Mouse (Mus musculus): Measurements from ENCODE around the gene Stx8. TPM values are rescaled to one million over a fixed set of nuclear protein-coding genes. Genes with fewer than 3 reads are reported as not detected.

The Stx8 gene
- polyA plus RNA-seq, 2 experiments: 23.3 to 65.3 TPM

DNA sequence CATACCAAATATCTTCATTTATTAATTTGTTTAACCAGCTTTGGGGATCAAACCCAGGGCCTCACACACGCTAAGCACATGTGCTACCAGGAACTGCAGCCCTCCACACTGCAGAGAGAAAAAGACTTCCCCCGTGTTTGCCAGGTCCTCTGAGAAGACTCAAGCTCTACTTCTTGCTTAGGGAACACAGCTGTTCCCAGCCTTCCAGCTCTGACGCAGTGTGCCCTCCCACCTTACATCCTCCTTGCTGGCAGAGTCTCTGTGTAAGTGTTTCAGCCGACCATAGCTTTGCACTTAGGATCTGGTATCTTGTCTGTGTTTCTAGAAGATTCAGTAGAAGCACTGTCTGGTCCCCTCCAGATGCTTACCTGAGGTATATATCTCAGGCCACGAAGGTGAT, 224.9 kb downstream of the Stx8 start:
- Histone ChIP-seq H3K27ac (replicated peaks; ENCODE audit: low read depth, low read length) (no peak overlapping the region), H3K36me3 (ENCODE audit: control insufficient read depth, insufficient read depth, low read length) (no peaks in the 10 kb centered on the region), H3K9me3 (ENCODE audit: control insufficient read depth, low read length) (no peaks in the 10 kb centered on the region), H3K27me3 (ENCODE audit: control insufficient read depth, insufficient read depth, low read length) (no peaks in the 10 kb centered on the region), H3K9ac (ENCODE audit: low read depth, low read length, severe bottlenecking) (no peak overlapping the region), H3K4me2 (replicated peaks; ENCODE audit: low read depth, low read length, severe bottlenecking) (no peak overlapping the region), H3K4me1 (ENCODE audit: control insufficient read depth, insufficient read depth, low read length) (peaks cover 32% of the 10 kb centered on the region), H3K4me3 (replicated peaks; ENCODE audit: low read length) (no peak overlapping the region)
- DNase-seq (ENCODE audit: low spot score): no peak
- 69% methylated on average over 5 of the region's 5 CpGs for WGBS
- TF ChIP-seq POLR2A (IDR thresholded peaks at IDR 0.05; ENCODE audit: borderline replicate concordance, extremely low read depth, insufficient read depth, insufficient read length): no peak
- ATAC-seq (ENCODE audit: low FRiP score, low read depth): no peak

DNA sequence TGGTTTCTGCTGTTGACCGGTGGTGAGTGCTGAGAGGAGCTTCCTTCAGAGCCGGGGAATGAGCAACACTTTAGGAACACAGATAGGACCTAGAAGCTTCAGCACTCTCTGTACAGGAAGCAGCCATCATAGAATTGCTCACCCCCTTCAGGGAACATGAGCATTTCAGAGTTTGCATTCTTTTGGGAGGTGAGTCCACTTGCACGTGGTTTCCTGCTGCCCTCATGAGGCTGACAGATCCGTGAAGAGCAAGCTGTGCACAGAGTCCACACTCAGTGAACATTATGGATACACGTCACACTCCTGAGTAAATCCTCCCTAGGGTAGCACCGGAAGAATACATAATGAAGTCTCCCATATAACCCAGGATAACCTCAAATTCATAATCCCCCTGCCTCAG, 229.2 kb downstream of the Stx8 start:
- 45% methylated on average over 6 of the region's 6 CpGs for WGBS
- Histone ChIP-seq H3K9ac (ENCODE audit: low read depth, low read length, severe bottlenecking) (no peak overlapping the region), H3K4me3 (replicated peaks; ENCODE audit: low read length) (no peak overlapping the region), H3K36me3 (ENCODE audit: control insufficient read depth, insufficient read depth, low read length) (no peaks in the 10 kb centered on the region), H3K9me3 (ENCODE audit: control insufficient read depth, low read length) (no peaks in the 10 kb centered on the region), H3K27me3 (ENCODE audit: control insufficient read depth, insufficient read depth, low read length) (no peaks in the 10 kb centered on the region), H3K27ac (replicated peaks; ENCODE audit: low read depth, low read length) (no peak overlapping the region), H3K4me1 (ENCODE audit: control insufficient read depth, insufficient read depth, low read length) (peaks cover 26% of the 10 kb centered on the region), H3K4me2 (replicated peaks; ENCODE audit: low read depth, low read length, severe bottlenecking) (no peak overlapping the region)
- ATAC-seq (ENCODE audit: low FRiP score, low read depth) (no peak), DNase-seq (ENCODE audit: low spot score) (no peak)
- no peak for TF ChIP-seq POLR2A (IDR thresholded peaks at IDR 0.05; ENCODE audit: borderline replicate concordance, extremely low read depth, insufficient read depth, insufficient read length)

DNA sequence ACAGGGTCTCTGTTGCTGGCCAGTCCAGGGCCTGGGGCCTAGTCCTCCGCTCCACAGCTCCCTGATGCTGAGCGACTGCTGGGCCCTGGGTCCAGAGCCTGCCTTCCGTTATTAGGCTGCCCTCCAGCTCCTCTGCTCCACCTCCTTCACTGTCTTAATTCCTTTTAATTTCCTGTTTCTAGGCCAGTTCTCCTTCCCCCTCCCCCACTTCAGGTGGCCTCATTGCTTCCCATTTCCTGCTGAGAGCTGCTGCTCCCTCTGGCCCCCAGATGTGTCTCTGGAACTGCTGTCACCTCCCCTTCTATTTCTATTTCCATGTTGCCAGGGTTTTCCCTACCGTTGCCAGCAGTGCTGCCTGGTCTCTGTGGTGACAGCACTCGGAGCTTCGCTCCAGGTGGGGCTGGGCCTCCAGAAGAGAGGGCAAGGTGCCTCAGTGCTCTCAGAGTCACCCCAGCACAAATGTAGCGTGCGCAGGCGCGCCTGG, 229.7 kb downstream of the Stx8 start:
- DNase-seq (ENCODE audit: low spot score): no peak
- no peak overlapping the region for H3K4me3 ChIP-seq (replicated peaks; ENCODE audit: low read length)
- no peaks in the 10 kb centered on the region for H3K27me3 ChIP-seq (ENCODE audit: control insufficient read depth, insufficient read depth, low read length)
- H3K9ac ChIP-seq (ENCODE audit: low read depth, low read length, severe bottlenecking): no peak overlapping the region
- 0 out of 2 replicates have a peak, but pooled peaks have one; percentile 31 for ATAC-seq (ENCODE audit: low FRiP score, low read depth)
- TF ChIP-seq POLR2A (IDR thresholded peaks at IDR 0.05; ENCODE audit: borderline replicate concordance, extremely low read depth, insufficient read depth, insufficient read length): no peak
- H3K4me2 ChIP-seq (replicated peaks; ENCODE audit: low read depth, low read length, severe bottlenecking): no peak overlapping the region
- no peaks in the 10 kb centered on the region for H3K9me3 ChIP-seq (ENCODE audit: control insufficient read depth, low read length)
- peak overlapping the region; percentile 48 for H3K27ac ChIP-seq (replicated peaks; ENCODE audit: low read depth, low read length)
- H3K4me1 ChIP-seq (ENCODE audit: control insufficient read depth, insufficient read depth, low read length): peaks cover 27% of the 10 kb centered on the region
- 34% methylated on average over 10 of the region's 10 CpGs for WGBS
- no peaks in the 10 kb centered on the region for H3K36me3 ChIP-seq (ENCODE audit: control insufficient read depth, insufficient read depth, low read length)

DNA sequence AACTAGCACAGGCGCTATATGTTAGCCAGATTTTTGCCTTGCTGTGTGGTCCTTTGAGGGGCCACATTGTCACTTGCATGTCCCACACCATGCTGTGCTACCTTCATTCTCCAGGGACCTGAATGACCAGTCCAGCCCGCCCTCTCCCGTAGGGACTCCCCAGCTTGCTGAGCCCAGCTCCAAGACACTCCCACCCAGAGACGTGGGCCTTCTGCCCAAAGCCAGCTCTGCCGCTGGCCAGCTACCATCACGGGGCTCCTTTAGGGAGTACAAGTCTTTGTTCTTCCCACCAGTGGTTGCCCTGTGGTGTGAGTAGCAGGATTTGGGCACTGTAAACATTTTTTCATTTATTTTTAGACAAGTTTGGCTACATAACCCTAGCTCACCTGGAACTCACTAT, 230.6 kb downstream of the Stx8 start:
- Histone ChIP-seq H3K4me1 (ENCODE audit: control insufficient read depth, insufficient read depth, low read length) (peaks cover 27% of the 10 kb centered on the region), H3K36me3 (ENCODE audit: control insufficient read depth, insufficient read depth, low read length) (no peaks in the 10 kb centered on the region), H3K4me2 (replicated peaks; ENCODE audit: low read depth, low read length, severe bottlenecking) (no peak overlapping the region), H3K9me3 (ENCODE audit: control insufficient read depth, low read length) (no peaks in the 10 kb centered on the region), H3K4me3 (replicated peaks; ENCODE audit: low read length) (no peak overlapping the region), H3K27ac (replicated peaks; ENCODE audit: low read depth, low read length) (no peak overlapping the region), H3K9ac (ENCODE audit: low read depth, low read length, severe bottlenecking) (no peak overlapping the region), H3K27me3 (ENCODE audit: control insufficient read depth, insufficient read depth, low read length) (no peaks in the 10 kb centered on the region)
- TF ChIP-seq POLR2A (IDR thresholded peaks at IDR 0.05; ENCODE audit: borderline replicate concordance, extremely low read depth, insufficient read depth, insufficient read length): no peak
- DNase-seq (ENCODE audit: low spot score) (no peak), ATAC-seq (ENCODE audit: low FRiP score, low read depth) (no peak)
- WGBS: 60% methylated on average over 6 of the region's 6 CpGs

DNA sequence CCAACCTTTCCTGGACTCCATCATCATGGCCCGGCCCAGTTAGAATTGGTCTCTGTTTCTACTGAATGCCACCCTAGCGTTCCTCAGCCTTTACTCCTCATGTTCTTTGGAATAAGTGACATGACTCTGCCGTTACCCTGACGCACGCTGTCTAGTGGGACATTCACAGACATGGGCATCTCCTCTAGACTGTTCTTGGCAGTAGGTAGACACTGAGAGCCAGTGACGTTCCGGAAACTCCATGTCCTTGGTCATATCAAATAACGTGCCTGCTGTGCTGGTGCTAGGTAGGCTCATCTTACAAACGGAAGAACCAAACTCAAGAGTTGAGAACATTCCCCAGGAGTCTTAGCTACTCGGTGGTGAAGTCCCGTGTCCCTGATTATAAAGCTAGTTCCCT, 231.5 kb downstream of the Stx8 start:
- Histone ChIP-seq H3K9ac (ENCODE audit: low read depth, low read length, severe bottlenecking) (no peak overlapping the region), H3K27ac (replicated peaks; ENCODE audit: low read depth, low read length) (no peak overlapping the region), H3K9me3 (ENCODE audit: control insufficient read depth, low read length) (no peaks in the 10 kb centered on the region), H3K4me2 (replicated peaks; ENCODE audit: low read depth, low read length, severe bottlenecking) (no peak overlapping the region), H3K4me3 (replicated peaks; ENCODE audit: low read length) (no peak overlapping the region), H3K36me3 (ENCODE audit: control insufficient read depth, insufficient read depth, low read length) (no peaks in the 10 kb centered on the region), H3K27me3 (ENCODE audit: control insufficient read depth, insufficient read depth, low read length) (no peaks in the 10 kb centered on the region), H3K4me1 (ENCODE audit: control insufficient read depth, insufficient read depth, low read length) (peaks cover 33% of the 10 kb centered on the region)
- 74% methylated on average over 11 of the region's 11 CpGs for WGBS
- DNase-seq (ENCODE audit: low spot score) (no peak), ATAC-seq (ENCODE audit: low FRiP score, low read depth) (no peak)
- no peak for TF ChIP-seq POLR2A (IDR thresholded peaks at IDR 0.05; ENCODE audit: borderline replicate concordance, extremely low read depth, insufficient read depth, insufficient read length)

DNA sequence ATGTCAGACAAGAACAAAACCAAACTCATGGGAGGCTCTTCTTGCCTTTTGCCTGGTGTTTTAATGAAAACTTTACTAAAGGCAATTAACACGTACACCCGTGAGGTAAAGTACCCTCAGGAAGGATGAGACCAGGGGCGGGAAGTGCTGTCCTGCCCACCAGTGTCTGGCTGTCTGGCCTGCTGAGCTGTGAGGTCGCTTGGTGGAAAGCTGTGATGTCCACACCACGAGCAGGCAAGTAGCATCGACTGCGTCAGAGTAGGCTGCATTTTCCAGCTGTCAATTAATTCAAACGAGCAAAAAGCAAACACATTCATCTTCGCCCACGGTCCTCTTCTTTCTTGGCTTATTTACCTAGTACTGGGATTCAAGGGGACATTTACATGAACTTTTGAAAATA, 232.7 kb downstream of the Stx8 start:
- Histone ChIP-seq H3K9me3 (ENCODE audit: control insufficient read depth, low read length) (no peaks in the 10 kb centered on the region), H3K27ac (replicated peaks; ENCODE audit: low read depth, low read length) (no peak overlapping the region), H3K4me3 (replicated peaks; ENCODE audit: low read length) (no peak overlapping the region), H3K27me3 (ENCODE audit: control insufficient read depth, insufficient read depth, low read length) (no peaks in the 10 kb centered on the region), H3K9ac (ENCODE audit: low read depth, low read length, severe bottlenecking) (no peak overlapping the region), H3K4me2 (replicated peaks; ENCODE audit: low read depth, low read length, severe bottlenecking) (no peak overlapping the region), H3K4me1 (ENCODE audit: control insufficient read depth, insufficient read depth, low read length) (peaks cover 31% of the 10 kb centered on the region), H3K36me3 (ENCODE audit: control insufficient read depth, insufficient read depth, low read length) (no peaks in the 10 kb centered on the region)
- DNase-seq (ENCODE audit: low spot score) (no peak), ATAC-seq (ENCODE audit: low FRiP score, low read depth) (no peak)
- 69% methylated on average over 10 of the region's 10 CpGs for WGBS
- no peak for TF ChIP-seq POLR2A (IDR thresholded peaks at IDR 0.05; ENCODE audit: borderline replicate concordance, extremely low read depth, insufficient read depth, insufficient read length)
